Mouse (Mus musculus) G1E (cell line): ENCODE measurements around the gene Psmb5.

Source experiments
- CTCF ChIP-seq: IDR thresholded peaks from 2 replicates; pipeline ENCODE4 v1.5.1; 2012; ENCODE audit warnings: low read depth, low read length, inconsistent platforms, mixed read lengths
- GATA1 ChIP-seq: IDR thresholded peaks from 2 replicates; pipeline ENCODE4 v1.6.1; 2012; ENCODE audit warnings: borderline replicate concordance, low read length, inconsistent platforms, mixed read lengths
- GATA2 ChIP-seq: IDR thresholded peaks from 2 replicates; pipeline ENCODE4 v1.6.1; 2012; ENCODE audit warnings: low read depth, low read length, inconsistent platforms, borderline replicate concordance
- POLR2AphosphoS5 ChIP-seq: IDR thresholded peaks from 2 replicates; pipeline ENCODE4 v1.6.1; 2012; ENCODE audit warnings: low read depth, low read length, inconsistent platforms; ENCODE audit not compliant: insufficient replicate concordance
- TAL1 ChIP-seq: conservative IDR thresholded peaks from 2 replicates; pipeline ENCODE4 v1.6.1; 2012; ENCODE audit warnings: low read depth, low read length, inconsistent platforms, mixed read lengths

DNA sequence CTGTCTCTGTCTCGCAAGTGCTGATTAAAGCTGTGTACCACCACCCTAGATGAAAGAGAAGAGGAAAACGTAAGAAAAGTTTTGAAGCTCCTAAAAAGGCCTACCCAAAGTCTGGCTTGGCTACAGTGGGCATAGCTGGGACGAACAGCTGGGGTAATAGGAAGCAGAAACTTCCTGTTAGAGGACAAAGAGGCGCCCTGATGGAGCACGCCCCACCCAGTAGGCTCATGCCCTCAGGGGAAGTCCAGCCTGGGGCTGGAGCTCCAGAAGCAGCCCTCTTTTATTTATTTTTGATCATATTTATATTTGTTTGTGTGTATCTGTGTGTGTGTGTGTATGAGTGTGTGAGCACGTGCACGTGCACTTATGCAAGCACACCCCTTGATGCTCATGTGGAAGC lies 38.2 kb downstream of the Psmb5 start:
- no peak for TF ChIP-seq GATA1
- no peak for TF ChIP-seq CTCF
- TF ChIP-seq TAL1, result no peak
- TF ChIP-seq GATA2, result no peak
- no peak for TF ChIP-seq POLR2AphosphoS5
